Mouse (Mus musculus) kidney, adult 2 months (tissue): ENCODE measurements around the gene Alpk3. TPM values are rescaled to one million over a fixed set of nuclear protein-coding genes. Genes with fewer than 3 reads are reported as not detected.

Experiments
- DNase-seq: peaks from one replicate; pipeline ENCODE4 v3.0.0; 2021
- H3K27ac ChIP-seq: fragments of 200-500 bp; 2 replicates; pipeline ENCODE4 v1.5.1; 2012; ENCODE audit warnings: low read depth, low read length, control low read depth, inconsistent platforms; ENCODE audit not compliant: insufficient read depth
- H3K27me3 ChIP-seq: fragments of 200-500 bp; replicated peaks from 2 replicates; pipeline ENCODE4 v1.6.1; 2012; ENCODE audit warnings: mild to moderate bottlenecking, moderate library complexity, low read length, inconsistent platforms; ENCODE audit not compliant: control insufficient read depth, insufficient read depth
- H3K36me3 ChIP-seq: fragments of 200-500 bp; 2 replicates; pipeline ENCODE4 v1.6.1; 2012; ENCODE audit warnings: mild to moderate bottlenecking, moderate library complexity, low read length, inconsistent platforms; ENCODE audit not compliant: control insufficient read depth, insufficient read depth
- H3K4me1 ChIP-seq: fragments of 200-500 bp; 2 replicates; pipeline ENCODE4 v1.6.1; 2011; ENCODE audit warnings: low read length; ENCODE audit not compliant: control insufficient read depth, insufficient read depth
- H3K4me3 ChIP-seq: fragments of 200-500 bp; 2 replicates; pipeline ENCODE4 v1.5.1; 2011; ENCODE audit warnings: mild to moderate bottlenecking, low read depth, low read length, control low read depth; ENCODE audit not compliant: insufficient read depth
- CTCF ChIP-seq: fragments of 200-500 bp; conservative IDR thresholded peaks from 2 replicates; pipeline ENCODE4 v1.5.1; 2011; ENCODE audit warnings: low read depth, mild to moderate bottlenecking, control low read depth, low read length, moderate library complexity, mixed read lengths; ENCODE audit not compliant: insufficient read depth, insufficient read length
- POLR2A ChIP-seq: fragments of 200-500 bp; IDR thresholded peaks from one replicate; pipeline ENCODE4 v1.6.1; 2011; ENCODE audit warnings: low read depth, low read length, control low read depth
- WGBS: fragments of 180-500 bp; shearing (Covaris S2); methylation state at CpG from one replicate; pipeline ENCODE4 v1.1.7; 2018; 5-methylcytosine and 5-hydroxymethylcytosine counted together
- polyA plus RNA-seq: library from polyadenylated mRNA; depleted of rRNA; stranded (reverse); fragments of >200 nt; gene quantifications from 2 replicates; pipeline ENCODE4 v1.2.3, GENCODE M21; 2012

Alpk3 gene
- polyA plus RNA-seq, 1 experiment, result 0.88 TPM

- no peaks in the 10 kb centered on the region for H3K27me3 ChIP-seq
- no peak for TF ChIP-seq POLR2A
- no peak for TF ChIP-seq CTCF
- H3K4me1 ChIP-seq, result no peaks in the 10 kb centered on the region
- H3K4me3 ChIP-seq, result no peak overlapping the region
- WGBS, result 59% methylated on average over 18 of the region's 18 CpGs
- H3K27ac ChIP-seq, result no peak overlapping the region
- no peak for DNase-seq
- no peaks in the 10 kb centered on the region for H3K36me3 ChIP-seq
Observed at GRCm38 (mm10) chr7:81093420-81093965, 36.1 kb downstream of the Alpk3 start.

GRCm38 (mm10) chr7:81094104-81094757 is 36.8 kb downstream of the Alpk3 start:
- H3K27me3 ChIP-seq, result no peaks in the 10 kb centered on the region
- TF ChIP-seq POLR2A (no peak), CTCF (no peak)
- H3K4me3 ChIP-seq, result no peak overlapping the region
- 87% methylated on average over 6 of the region's 6 CpGs for WGBS
- no peak for DNase-seq
- H3K4me1 ChIP-seq, result no peaks in the 10 kb centered on the region
- no peak overlapping the region for H3K27ac ChIP-seq
- H3K36me3 ChIP-seq, result no peaks in the 10 kb centered on the region

GRCm38 (mm10) chr7:81100341-81100740 is 42.9 kb downstream of the Alpk3 start:
- H3K4me3 ChIP-seq, result no peak overlapping the region
- no peaks in the 10 kb centered on the region for H3K36me3 ChIP-seq
- WGBS, result 92% methylated on average over 5 of the region's 5 CpGs
- TF ChIP-seq CTCF, result no peak
- TF ChIP-seq POLR2A, result no peak
- no peaks in the 10 kb centered on the region for H3K4me1 ChIP-seq
- no peak overlapping the region for H3K27ac ChIP-seq
- H3K27me3 ChIP-seq, result no peaks in the 10 kb centered on the region
- DNase-seq, result no peak

- TF ChIP-seq POLR2A, result no peak
- no peak for TF ChIP-seq CTCF
- Histone ChIP-seq H3K27me3 (no peaks in the 10 kb centered on the region), H3K27ac (no peak overlapping the region), H3K36me3 (no peaks in the 10 kb centered on the region), H3K4me3 (no peak overlapping the region), H3K4me1 (no peaks in the 10 kb centered on the region)
- DNase-seq, result no peak
- WGBS, result 97% methylated on average over 7 of the region's 7 CpGs
Observed at GRCm38 (mm10) chr7:81102854-81103253, 45.5 kb downstream of the Alpk3 start.

GRCm38 (mm10) chr7:81105525-81105924 is 48.1 kb downstream of the Alpk3 start:
- no peaks in the 10 kb centered on the region for H3K27me3 ChIP-seq
- H3K36me3 ChIP-seq, result no peaks in the 10 kb centered on the region
- H3K27ac ChIP-seq, result no peak overlapping the region
- 61% methylated on average over 4 of the region's 4 CpGs for WGBS
- no peak overlapping the region for H3K4me3 ChIP-seq
- DNase-seq, result no peak
- TF ChIP-seq POLR2A, result no peak
- TF ChIP-seq CTCF, result no peak
- peaks cover 7% of the 10 kb centered on the region for H3K4me1 ChIP-seq

GRCm38 (mm10) chr7:81108226-81108625 is 50.8 kb downstream of the Alpk3 start:
- H3K4me1 ChIP-seq, result peaks cover 21% of the 10 kb centered on the region
- DNase-seq, result no peak
- 91% methylated on average over 5 of the region's 5 CpGs for WGBS
- no peak overlapping the region for H3K4me3 ChIP-seq
- no peaks in the 10 kb centered on the region for H3K36me3 ChIP-seq
- TF ChIP-seq CTCF, result no peak
- no peak for TF ChIP-seq POLR2A
- no peak overlapping the region for H3K27ac ChIP-seq
- no peaks in the 10 kb centered on the region for H3K27me3 ChIP-seq

- peak; percentile 60 for DNase-seq
- Histone ChIP-seq H3K36me3 (no peaks in the 10 kb centered on the region), H3K4me3 (no peak overlapping the region), H3K27me3 (no peaks in the 10 kb centered on the region), H3K27ac (no peak overlapping the region), H3K4me1 (peaks cover 25% of the 10 kb centered on the region)
- 45% methylated on average over 9 of the region's 9 CpGs for WGBS
- TF ChIP-seq CTCF (no peak), POLR2A (no peak)
Observed at GRCm38 (mm10) chr7:81109717-81110651, 52.6 kb downstream of the Alpk3 start.
